Mouse (Mus musculus) lung, adult 2 months (tissue): ENCODE results near the gene Xylt2.

Experiments
- CTCF ChIP-seq: fragments of 200-500 bp; IDR thresholded peaks from 2 replicates; pipeline ENCODE4 v1.5.1; 2011; ENCODE audit warnings: mild to moderate bottlenecking, low read length, control low read depth; ENCODE audit not compliant: insufficient read depth
- POLR2A ChIP-seq: fragments of 200-500 bp; IDR thresholded peaks from 2 replicates; pipeline ENCODE4 v1.6.1; 2011; ENCODE audit warnings: low read depth, mild to moderate bottlenecking, control low read depth, low read length, borderline replicate concordance; ENCODE audit errors: extremely low read depth

GRCm38 (mm10) chr11:94713246-94713860 lies 36.0 kb upstream of the Xylt2 start:
- TF ChIP-seq CTCF (no peak), POLR2A (no peak)
